In genomic region chr5:142386784-142387680, GRCm38 (mm10) we compare ENCODE assay signal across 8 mouse cellular contexts. TPM values are rescaled to one million over a fixed set of nuclear protein-coding genes. Genes with fewer than 3 reads are reported as not detected.
DNase-seq lines count a peak whose midpoint lies in the region; ATAC-seq and TF ChIP-seq lines count a peak whose summit lies in the region.

No protein-coding gene starts in this region.

- H3K9me3 ChIP-seq in kidney, embryonic 16.5 days (ENCODE audit: low read length): no peaks in the 10 kb centered on the region
- no peaks in the 10 kb centered on the region for H3K9me3 ChIP-seq in forebrain, embryonic 13.5 days (replicated peaks)
- no peaks in the 10 kb centered on the region for H3K9me3 ChIP-seq in intestine, postnatal 0 days (ENCODE audit: control insufficient read depth)

- peak; percentile 73 for ATAC-seq in kidney, embryonic 16.5 days (ENCODE audit: low FRiP score, low TSS enrichment)
- peak; percentile 53; the same call in 1 of the 2 replicates for ATAC-seq in forebrain, embryonic 13.5 days
- ATAC-seq in intestine, postnatal 0 days: no peak

- WGBS in kidney, embryonic 16.5 days: 49% methylated on average over 17 of the region's 17 CpGs
- WGBS in forebrain, embryonic 13.5 days: 38% methylated on average over 17 of the region's 17 CpGs
- WGBS in intestine, postnatal 0 days: 53% methylated on average over 17 of the region's 17 CpGs

- H3K4me3 ChIP-seq in kidney, embryonic 16.5 days (ENCODE audit: low read length): no peak overlapping the region
- no peak overlapping the region for H3K4me3 ChIP-seq in forebrain, embryonic 13.5 days
- H3K4me3 ChIP-seq in intestine, postnatal 0 days (ENCODE audit: low read depth, low read length): no peak overlapping the region

- H3K36me3 ChIP-seq in kidney, embryonic 16.5 days (ENCODE audit: insufficient read depth, low read length): no peaks in the 10 kb centered on the region
- no peaks in the 10 kb centered on the region for H3K36me3 ChIP-seq in forebrain, embryonic 13.5 days (ENCODE audit: poor library complexity, severe bottlenecking)
- H3K36me3 ChIP-seq in intestine, postnatal 0 days (ENCODE audit: control insufficient read depth, insufficient read depth): no peaks in the 10 kb centered on the region

- no peak overlapping the region for H3K9ac ChIP-seq in kidney, embryonic 16.5 days (replicated peaks; ENCODE audit: low read length)
- 0 out of 2 replicates have a peak overlapping the region, but pooled peaks have one; percentile 31 for H3K9ac ChIP-seq in forebrain, embryonic 13.5 days
- no peak overlapping the region for H3K9ac ChIP-seq in intestine, postnatal 0 days (ENCODE audit: low read depth, low read length)

- H3K27ac ChIP-seq in kidney, embryonic 16.5 days (ENCODE audit: low read length): no peak overlapping the region
- peak overlapping the region; percentile 52 for H3K27ac ChIP-seq in forebrain, embryonic 13.5 days
- H3K27ac ChIP-seq in intestine, postnatal 0 days (ENCODE audit: low read depth, low read length): no peak overlapping the region

- H3K4me2 ChIP-seq in kidney, embryonic 16.5 days (replicated peaks; ENCODE audit: low read depth, low read length): peak overlapping the region; percentile 24; the same call in 1 of the 2 replicates
- H3K4me2 ChIP-seq in forebrain, embryonic 13.5 days: peak overlapping the region; percentile 16; the same call in 1 of the 2 replicates
- H3K4me2 ChIP-seq in intestine, postnatal 0 days (replicated peaks; ENCODE audit: low read depth): no peak overlapping the region

- DNase-seq in kidney, adult 8-10 months: no peak
- DNase-seq in brain, adult 2 months (ENCODE audit: low read depth, low spot score): peak; percentile 55
- DNase-seq in ovary, postnatal 36 days (ENCODE audit: low spot score): peak; percentile 41
- no peak for DNase-seq in thymus, postnatal 14 days
- DNase-seq in frontal cortex, postnatal 25 days (ENCODE audit: low spot score in 2 of 2): no peak

- no peaks in the 10 kb centered on the region for H3K27me3 ChIP-seq in kidney, embryonic 16.5 days (ENCODE audit: insufficient read depth, low read length)
- H3K27me3 ChIP-seq in forebrain, embryonic 13.5 days: no peaks in the 10 kb centered on the region
- no peaks in the 10 kb centered on the region for H3K27me3 ChIP-seq in intestine, postnatal 0 days (replicated peaks; ENCODE audit: control insufficient read depth, insufficient read depth, low read length)

- peaks cover 24% of the 10 kb centered on the region for H3K4me1 ChIP-seq in kidney, embryonic 16.5 days (ENCODE audit: insufficient read depth, low read length)
- peaks cover 46% of the 10 kb centered on the region for H3K4me1 ChIP-seq in forebrain, embryonic 13.5 days
- 0 out of 2 replicates have a peak, but pooled peaks cover 2% of the 10 kb centered on the region for H3K4me1 ChIP-seq in intestine, postnatal 0 days (replicated peaks; ENCODE audit: control insufficient read depth, insufficient read depth, low read length)

- TF ChIP-seq CTCF in intestine, postnatal 0 days (IDR thresholded peaks at IDR 0.05; ENCODE audit: low read depth): 0 out of 2 replicates have a peak, but pooled peaks have one; percentile 18

RNA-seq across cellular contexts. Expression of gene Foxk1, which starts 14.3 kb away (rescaled TPM):
- polyA plus RNA-seq in kidney, embryonic 16.5 days (2015; fragmentation: Nextera tagmentation; extraction: Ambion mirVana): 3.6 and 4.4 TPM in 2 replicates
- 3.1 and 3.3 TPM in 2 replicates for polyA plus RNA-seq in forebrain, embryonic 13.5 days (2015; fragmentation: Nextera tagmentation; extraction: Ambion mirVana)
- polyA plus RNA-seq in intestine, postnatal 0 days (2015; fragmentation: Nextera tagmentation; extraction: Ambion mirVana): 2.6 and 4.5 TPM in 2 replicates

Comparison
In these comparisons a context has a peak if more than half of its experiments do, and no peak if none do; other contexts are left out.
1. DNase-seq: peak in brain, adult 2 months (single experiment) and ovary, postnatal 36 days (single experiment); none in kidney, adult 8-10 months (0 of 2), thymus, postnatal 14 days (single experiment) and frontal cortex, postnatal 25 days (0 of 2).